Mouse (Mus musculus) lung, embryonic 14.5 days (tissue): ENCODE results near the gene Cyb561d1. TPM values are rescaled to one million over a fixed set of nuclear protein-coding genes. Genes with fewer than 3 reads are reported as not detected.
A peak's percentile ranks its signal among the peaks of the same experiment; 100 is the strongest.

ENCODE experiments used
- ATAC-seq: fragments of 200-750 bp; cut with Nextera tagmentation; 2 replicates; pipeline ENCODE4 v1.8.0; 2017; ENCODE audit warnings: mild to moderate bottlenecking, moderate TSS enrichment, moderate library complexity; ENCODE audit not compliant: insufficient read depth
- DNase-seq: peaks from one replicate; pipeline ENCODE4 v3.0.0-alpha.2; 2015
- H3K27ac ChIP-seq: fragments of 300-500 bp; sonication (generic); 2 replicates; pipeline ENCODE4 v1.5.1; 2014; ENCODE audit warnings: low read depth, mild to moderate bottlenecking, moderate library complexity
- H3K27me3 ChIP-seq: fragments of 300-500 bp; sonication (generic); 2 replicates; pipeline ENCODE4 v1.6.1; 2014; ENCODE audit warnings: low read length, control low read depth; ENCODE audit not compliant: insufficient read depth
- H3K36me3 ChIP-seq: fragments of 300-500 bp; sonication (generic); 2 replicates; pipeline ENCODE4 v1.6.1; 2014; ENCODE audit warnings: control low read depth; ENCODE audit not compliant: insufficient read depth
- H3K4me1 ChIP-seq: fragments of 300-500 bp; sonication (generic); 2 replicates; pipeline ENCODE4 v1.6.1; 2014; ENCODE audit warnings: antibody characterized with exemption, control low read depth; ENCODE audit not compliant: insufficient read depth
- H3K4me2 ChIP-seq: fragments of 300-500 bp; sonication (generic); 2 replicates; pipeline ENCODE4 v1.6.1; 2014; ENCODE audit warnings: mild to moderate bottlenecking
- H3K4me3 ChIP-seq: fragments of 300-500 bp; sonication (generic); 2 replicates; pipeline ENCODE4 v1.5.1; 2014; ENCODE audit warnings: low read depth, low read length
- H3K9ac ChIP-seq: fragments of 300-500 bp; sonication (generic); 2 replicates; pipeline ENCODE4 v1.6.1; 2014
- H3K9me3 ChIP-seq: fragments of 300-500 bp; sonication (generic); 2 replicates; pipeline ENCODE4 v1.6.1; 2016; ENCODE audit warnings: low read depth, low read length, control low read depth
- CTCF ChIP-seq: IDR thresholded peaks from 2 replicates; pipeline ENCODE4 v1.5.1; 2016; ENCODE audit warnings: antibody characterized with exemption, low read depth
- WGBS: fragments of 180-500 bp; shearing (Covaris S2); extraction: QIAGEN DNeasy Blood & Tissue Kit; methylation state at CpG from one replicate; pipeline ENCODE4 v1.1.7; 2014; 5-methylcytosine and 5-hydroxymethylcytosine counted together
- polyA plus RNA-seq: library from polyadenylated mRNA; unstranded; fragments of >200 nt; fragmentation: Nextera tagmentation; extraction: Ambion mirVana; gene quantifications from 2 replicates; pipeline ENCODE4 v1.2.1, GENCODE M21; 2014

Gene Cyb561d1
- polyA plus RNA-seq, 1 experiment from 2014 or later: 2.0 TPM

DNA sequence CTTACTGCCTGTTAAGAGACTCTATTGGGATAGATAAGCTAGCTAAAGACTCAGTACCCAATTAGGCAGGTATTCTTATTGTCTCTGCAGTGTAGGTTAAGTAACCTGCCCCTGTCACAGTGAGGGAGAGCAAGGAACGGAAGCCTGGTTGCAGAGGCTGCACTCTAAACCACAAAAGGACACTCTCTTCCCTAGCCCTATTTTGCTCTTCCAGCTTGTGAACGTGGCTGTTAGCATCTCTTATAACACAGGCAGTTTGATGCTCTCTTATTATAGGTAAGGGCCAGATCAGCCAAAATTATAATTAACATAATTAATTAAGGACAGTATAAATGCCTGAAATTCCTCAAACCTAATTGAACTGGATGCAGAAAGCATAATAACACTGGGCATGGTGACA, 20.5 kb downstream of the Cyb561d1 start:
- ATAC-seq: no peak
- no peaks in the 10 kb centered on the region for H3K36me3 ChIP-seq
- DNase-seq: no peak

DNA sequence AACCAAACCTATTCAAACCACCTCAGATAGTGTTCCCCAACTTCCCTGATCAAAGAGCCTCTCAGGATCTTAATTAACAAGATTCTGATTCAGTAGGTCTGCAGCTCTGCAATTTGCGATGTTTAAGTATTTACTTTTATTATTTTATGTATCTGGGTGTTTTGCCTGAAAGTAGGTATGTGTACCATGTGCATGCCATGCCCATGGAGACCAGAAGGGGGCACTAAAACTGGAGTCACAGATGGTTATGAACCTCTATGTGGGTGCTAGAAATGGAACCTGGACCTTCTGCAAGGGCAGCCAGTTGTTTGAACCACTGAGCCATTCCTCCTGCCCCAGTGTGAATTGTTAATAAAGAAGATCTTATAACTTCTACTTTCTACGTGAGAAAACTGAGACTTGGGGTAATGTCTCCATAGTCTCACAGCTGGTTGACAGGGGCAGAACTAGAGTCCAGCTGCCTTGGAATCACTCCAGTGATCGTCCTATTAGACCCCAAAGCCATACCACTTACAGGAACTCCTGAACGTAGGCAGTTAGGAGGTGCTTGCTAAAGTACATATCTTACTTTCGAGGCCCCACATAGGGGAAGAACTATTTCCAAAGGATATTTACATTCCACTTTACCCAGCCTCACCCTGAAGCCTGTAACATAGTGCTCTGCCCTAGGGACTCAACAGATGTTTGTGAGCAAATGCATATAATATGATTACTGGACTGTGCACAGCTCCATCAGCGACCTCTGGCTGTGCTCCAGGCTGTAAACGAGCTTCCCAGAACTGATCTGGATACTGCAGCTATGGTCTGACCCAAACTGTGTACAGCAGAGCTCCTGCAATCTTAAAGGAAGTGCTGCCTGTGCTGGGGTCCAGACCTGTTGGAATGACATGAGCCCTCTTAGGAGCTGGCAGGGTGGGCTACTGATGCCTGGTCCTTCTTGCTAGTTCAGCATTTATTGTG, 22.0 kb downstream of the Cyb561d1 start:
- H3K9me3 ChIP-seq: no peaks in the 10 kb centered on the region
- DNase-seq: peak; percentile 83
- H3K9ac ChIP-seq: no peak overlapping the region
- TF ChIP-seq CTCF: peak; percentile 29
- peak; percentile 90; the same call in 1 of the 2 replicates for ATAC-seq
- H3K4me3 ChIP-seq: no peak overlapping the region
- no peaks in the 10 kb centered on the region for H3K36me3 ChIP-seq
- no peaks in the 10 kb centered on the region for H3K27me3 ChIP-seq
- H3K4me2 ChIP-seq: no peak overlapping the region
- WGBS: 41% methylated on average over 7 of the region's 7 CpGs
- no peak overlapping the region for H3K27ac ChIP-seq
- no peaks in the 10 kb centered on the region; the same call in 1 of the 2 replicates for H3K4me1 ChIP-seq

More for the DNA sequence above, 20.5 kb downstream of the Cyb561d1 start:
- H3K9me3 ChIP-seq: no peaks in the 10 kb centered on the region
- H3K4me2 ChIP-seq: no peak overlapping the region
- no peak for TF ChIP-seq CTCF
- no peak overlapping the region for H3K9ac ChIP-seq
- H3K27me3 ChIP-seq: peaks cover 8% of the 10 kb centered on the region; the same call in 1 of the 2 replicates
- peaks cover 2% of the 10 kb centered on the region; the same call in 1 of the 2 replicates for H3K4me1 ChIP-seq
- WGBS: 33% methylated on average over 2 of the region's 2 CpGs
- no peak overlapping the region for H3K4me3 ChIP-seq
- no peak overlapping the region for H3K27ac ChIP-seq

DNA sequence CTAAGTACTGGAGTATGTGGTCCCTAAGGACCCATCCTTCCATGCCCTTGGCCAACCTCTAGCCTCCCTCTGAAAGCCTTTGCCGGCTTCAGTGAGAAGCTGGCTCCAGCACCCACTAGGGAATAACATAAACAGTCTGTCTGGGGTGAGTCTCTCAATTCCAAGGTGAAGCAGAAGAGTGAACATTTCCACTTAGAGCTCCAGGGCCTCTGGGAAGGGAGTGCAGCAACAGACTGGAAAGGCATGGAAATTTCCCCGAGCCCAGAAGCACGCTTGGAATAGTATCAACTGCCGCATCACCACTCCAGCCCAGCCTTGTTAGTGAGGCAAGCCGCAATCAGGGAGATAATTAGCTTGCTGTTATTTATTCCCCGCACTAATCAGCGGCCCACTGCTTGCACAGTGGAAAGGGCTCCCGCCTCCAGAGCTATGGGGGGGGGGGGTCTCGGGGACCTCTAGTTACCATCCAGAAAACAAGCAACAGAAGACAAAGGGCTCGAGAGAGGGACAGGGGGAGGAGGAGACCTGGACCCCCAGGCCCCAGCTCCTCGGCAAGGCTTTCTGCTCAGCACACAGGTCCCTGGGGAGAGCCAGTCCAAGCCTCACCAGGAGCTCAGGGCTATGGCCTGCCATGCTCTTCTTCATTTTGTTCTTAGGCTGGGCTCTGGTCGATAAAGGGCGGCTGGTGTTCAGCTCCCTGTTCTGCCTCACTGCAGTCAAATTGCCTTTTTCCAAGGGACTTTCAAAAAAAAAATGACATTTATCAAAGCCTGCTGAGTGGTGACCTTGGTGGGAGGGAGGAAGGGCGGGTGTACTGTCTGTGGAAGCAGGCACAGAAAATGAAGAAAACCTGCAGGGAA, 26.1 kb downstream of the Cyb561d1 start:
- no peak overlapping the region for H3K27ac ChIP-seq
- ATAC-seq (no peak), DNase-seq (peak; percentile 41)
- no peak for TF ChIP-seq CTCF
- no peak overlapping the region for H3K4me2 ChIP-seq
- H3K9ac ChIP-seq: no peak overlapping the region
- no peaks in the 10 kb centered on the region; the same call in 1 of the 2 replicates for H3K4me1 ChIP-seq
- H3K36me3 ChIP-seq: no peaks in the 10 kb centered on the region
- 43% methylated on average over 14 of the region's 14 CpGs for WGBS
- H3K9me3 ChIP-seq: no peaks in the 10 kb centered on the region
- no peaks in the 10 kb centered on the region for H3K27me3 ChIP-seq
- H3K4me3 ChIP-seq: no peak overlapping the region

DNA sequence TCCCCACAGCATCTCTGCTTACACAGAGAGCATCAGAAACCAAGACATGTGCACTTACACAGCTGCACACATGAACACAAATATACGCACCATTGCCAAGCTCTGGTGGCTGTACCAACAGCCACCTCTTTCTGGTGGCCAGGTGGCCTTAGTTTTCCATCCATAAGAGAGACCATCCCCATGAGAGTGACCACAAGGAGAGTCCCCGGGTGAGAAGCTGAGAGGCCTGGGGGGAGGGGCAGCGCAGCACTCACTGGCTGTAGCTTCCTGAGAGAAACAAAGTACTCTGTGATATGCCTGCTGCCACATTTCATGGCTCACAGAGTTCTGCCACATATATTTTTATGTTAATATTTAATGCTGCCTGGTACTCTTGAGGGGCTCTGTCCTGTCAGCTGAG, 31.8 kb downstream of the Cyb561d1 start:
- Histone ChIP-seq H3K36me3 (no peaks in the 10 kb centered on the region), H3K9ac (no peak overlapping the region), H3K4me1 (peaks cover 4% of the 10 kb centered on the region; the same call in 1 of the 2 replicates), H3K9me3 (no peaks in the 10 kb centered on the region), H3K4me3 (no peak overlapping the region), H3K27ac (no peak overlapping the region), H3K27me3 (no peaks in the 10 kb centered on the region), H3K4me2 (no peak overlapping the region)
- DNase-seq: no peak
- ATAC-seq: no peak
- 44% methylated on average over 3 of the region's 3 CpGs for WGBS
- TF ChIP-seq CTCF: no peak

DNA sequence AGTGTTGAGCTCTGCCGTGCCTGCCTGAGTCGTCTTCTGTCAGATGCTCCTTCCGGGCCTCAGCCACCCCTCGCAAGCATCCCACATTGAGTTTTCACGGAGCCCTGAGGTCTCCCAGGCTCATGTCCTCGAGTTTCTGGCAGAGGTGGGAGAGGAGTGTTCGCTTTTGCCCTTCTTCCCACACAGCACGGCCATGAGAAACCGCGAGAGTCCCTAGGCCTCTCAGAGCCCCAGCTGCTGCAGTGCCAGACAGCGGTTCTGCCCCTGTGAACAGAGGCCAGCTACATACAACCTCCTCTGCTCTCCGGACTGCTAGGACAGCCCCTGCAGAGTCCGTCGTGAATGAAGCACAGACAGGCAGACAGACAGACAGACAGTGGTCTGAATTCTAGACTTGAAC, 33.5 kb downstream of the Cyb561d1 start:
- Histone ChIP-seq H3K9ac (no peak overlapping the region), H3K27me3 (no peaks in the 10 kb centered on the region), H3K4me3 (no peak overlapping the region), H3K36me3 (no peaks in the 10 kb centered on the region), H3K4me2 (no peak overlapping the region), H3K27ac (no peak overlapping the region), H3K9me3 (no peaks in the 10 kb centered on the region), H3K4me1 (peaks cover 4% of the 10 kb centered on the region; the same call in 1 of the 2 replicates)
- no peak for TF ChIP-seq CTCF
- DNase-seq: no peak
- no peak for ATAC-seq
- WGBS: 40% methylated on average over 14 of the region's 14 CpGs

DNA sequence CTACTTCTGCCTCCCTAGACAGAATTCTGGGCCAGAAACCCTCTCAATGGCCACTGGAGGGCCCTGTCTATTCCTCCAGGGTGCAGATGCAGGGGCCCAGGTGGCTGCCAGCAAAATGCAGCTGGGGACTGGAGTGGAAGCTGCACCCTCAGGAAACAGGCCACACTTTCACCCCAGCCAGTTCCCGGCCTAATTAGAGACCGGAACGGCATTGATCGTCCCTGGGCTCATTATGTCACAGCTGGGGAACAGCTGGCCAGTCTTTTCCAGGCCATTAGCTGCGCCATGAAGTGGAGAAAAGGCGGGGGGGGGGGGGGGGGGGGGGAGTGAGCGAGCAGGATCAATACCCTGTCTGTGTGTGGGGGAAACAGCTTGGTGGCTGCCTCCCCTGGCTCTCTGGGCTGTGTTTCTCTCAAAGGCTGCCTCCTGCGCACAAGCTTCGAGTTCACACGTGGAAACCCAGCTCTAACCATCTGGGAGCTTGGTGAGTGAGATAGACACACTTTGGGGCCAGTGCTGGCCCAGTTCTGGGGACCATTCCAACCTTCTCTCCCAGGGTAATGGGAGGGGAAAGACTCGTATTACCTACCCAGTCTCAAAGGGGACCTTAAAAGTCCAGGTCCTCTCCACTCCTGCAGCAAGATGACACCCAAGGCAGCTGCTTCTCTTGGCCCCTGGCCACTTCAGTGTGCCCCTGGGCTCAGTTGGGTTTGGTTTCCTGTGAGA, 34.4 kb downstream of the Cyb561d1 start:
- ATAC-seq: peak; percentile 56
- 0 out of 2 replicates have a peak overlapping the region, but pooled peaks have one; percentile 22 for H3K4me2 ChIP-seq

More for the DNA sequence above, 34.4 kb downstream of the Cyb561d1 start:
- no peaks in the 10 kb centered on the region for H3K9me3 ChIP-seq
- TF ChIP-seq CTCF: peak; percentile 49
- WGBS: 18% methylated on average over 10 of the region's 11 CpGs
- no peak overlapping the region for H3K4me3 ChIP-seq
- H3K4me1 ChIP-seq: peaks cover 4% of the 10 kb centered on the region; the same call in 1 of the 2 replicates
- H3K9ac ChIP-seq: no peak overlapping the region
- DNase-seq: peak; percentile 72
- H3K36me3 ChIP-seq: no peaks in the 10 kb centered on the region
- H3K27me3 ChIP-seq: no peaks in the 10 kb centered on the region
- no peak overlapping the region for H3K27ac ChIP-seq
